Mouse (Mus musculus): Measurements from ENCODE around the gene Aph1a. TPM values are rescaled to one million over a fixed set of nuclear protein-coding genes. Genes with fewer than 3 reads are reported as not detected.
"Not testable (repeated sequence)": the region's sequence is repeated elsewhere in the genome, so short reads cannot be mapped to it uniquely, and the experiment has no call there.

The Aph1a gene
- polyA plus RNA-seq, 1 experiment from 2014 or later: 40.8 TPM

DNA sequence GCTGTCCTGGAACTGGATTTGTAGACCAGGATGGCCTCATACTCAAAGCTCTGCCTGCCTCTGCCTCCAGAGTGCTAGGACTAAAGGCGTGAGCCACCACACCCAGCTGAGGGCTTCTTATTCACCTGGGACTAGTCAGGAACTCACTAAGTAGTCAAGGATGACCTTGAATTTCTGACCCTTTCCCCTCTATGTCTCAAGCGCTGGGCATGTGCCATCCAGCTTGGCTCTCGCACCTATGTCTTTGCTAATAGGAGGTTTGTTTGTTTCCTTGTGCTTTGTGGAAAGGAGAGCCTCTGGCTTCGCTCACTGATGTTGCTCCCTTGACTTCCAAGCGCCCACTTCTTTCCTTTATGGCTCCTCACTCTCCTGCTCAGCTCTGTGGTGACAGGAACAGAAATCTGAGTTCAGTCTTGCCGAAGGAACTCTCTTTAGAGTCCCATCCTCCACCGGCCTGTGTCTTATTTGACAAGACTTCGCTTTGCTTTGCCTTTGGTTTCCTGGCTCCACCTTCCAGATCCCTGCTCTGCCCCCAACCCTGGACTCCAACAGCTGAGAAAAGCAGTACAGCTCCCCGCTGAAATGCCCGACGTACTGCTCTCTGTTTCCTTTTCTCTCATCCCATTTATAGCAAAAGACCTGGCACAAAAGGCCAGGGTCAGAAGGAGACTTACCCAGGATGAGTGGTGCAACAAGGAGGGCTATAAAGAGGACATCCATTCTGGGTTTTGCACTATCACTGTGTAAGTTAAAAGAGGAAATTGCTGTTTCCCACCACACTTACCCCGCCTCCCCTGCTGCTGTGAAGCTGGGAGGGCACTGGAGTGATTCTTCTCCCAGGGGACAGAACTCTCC lies 2.3 kb upstream of the Aph1a start, which contains the start of gene BC028528:
Gene BC028528, minus strand, starts transcription at position 795 of the 855 bp plus-strand sequence.
- no peak for ATAC-seq (replicated peaks; ENCODE audit: low FRiP score)
- WGBS: 17% methylated on average over 12 of the region's 12 CpGs
- peak within 1 kb of the TSS; percentile 14; the same call in 1 of the 2 replicates for H3K9ac ChIP-seq

DNA sequence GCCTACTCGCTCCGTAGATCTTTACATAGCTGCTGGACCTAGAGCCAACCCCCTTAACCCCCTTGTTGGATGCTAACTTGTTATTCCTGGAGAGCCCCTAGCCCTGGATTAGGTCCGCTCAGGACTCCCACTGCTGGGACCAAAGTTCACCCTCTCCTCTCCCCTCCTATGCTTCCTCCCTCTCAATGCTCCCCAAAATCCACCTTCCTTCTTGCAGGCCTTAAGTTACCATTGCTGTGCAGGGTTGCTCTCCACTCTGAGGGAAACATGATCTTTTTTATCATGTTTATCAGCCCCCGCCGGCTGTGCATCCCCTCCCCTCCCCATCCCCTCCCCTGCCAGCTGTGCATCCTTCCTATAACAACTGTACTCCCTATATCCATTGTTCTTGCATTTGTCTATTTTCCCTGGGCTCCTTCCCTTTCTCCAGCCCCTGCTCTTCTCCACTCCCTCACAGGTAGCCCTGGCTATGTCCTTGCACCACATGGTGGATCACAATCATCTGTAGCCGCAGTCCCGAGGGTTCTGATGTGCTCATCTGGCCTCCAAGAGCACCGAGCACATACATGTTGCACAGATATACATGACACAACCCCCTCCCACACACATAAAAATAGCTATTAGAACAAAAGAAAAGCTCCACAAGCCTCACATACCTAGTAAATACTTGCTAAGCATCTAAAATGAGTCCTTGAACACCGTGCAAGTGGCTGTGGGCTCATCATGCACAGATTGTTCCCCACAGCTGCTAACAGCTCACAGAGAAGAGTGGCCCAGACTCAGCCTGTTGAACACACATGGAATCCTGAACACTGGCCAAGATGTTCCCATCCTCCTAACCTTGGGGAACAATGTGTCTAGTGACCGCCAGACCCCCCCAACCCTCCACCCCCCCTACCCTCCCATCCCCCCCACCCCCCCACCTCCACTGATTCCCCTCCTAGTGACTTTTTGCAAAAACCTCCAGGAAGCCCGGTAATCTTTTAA lies 1.4 kb upstream of the Aph1a start:
- Histone ChIP-seq H3K9me3 (replicated peaks) (no peaks in the 10 kb centered on the region), H3K4me2 (peak overlapping the region; percentile 52), H3K36me3 (peaks cover 7% of the 10 kb centered on the region), H3K27ac (peak overlapping the region; percentile 93), H3K4me1 (peaks cover 47% of the 10 kb centered on the region), H3K9ac (peak overlapping the region; percentile 11; the same call in 1 of the 2 replicates), H3K4me3 (replicated peaks) (peak overlapping the region; percentile 40), H3K27me3 (no peaks in the 10 kb centered on the region)
- WGBS: 19% methylated on average over 11 of the region's 11 CpGs
- ATAC-seq (replicated peaks; ENCODE audit: low FRiP score): peak; percentile 9; the same call in 1 of the 2 replicates

More for the DNA sequence above, 2.3 kb upstream of the Aph1a start, which contains the start of gene BC028528:
- Histone ChIP-seq H3K27ac (peak within 1 kb of the TSS; percentile 93), H3K4me1 (peaks cover 54% of the 10 kb centered on the region), H3K4me2 (peak within 1 kb of the TSS; percentile 52), H3K9me3 (replicated peaks) (no peaks in the 10 kb centered on the region), H3K27me3 (no peaks in the 10 kb centered on the region), H3K4me3 (replicated peaks) (peak within 1 kb of the TSS; percentile 40), H3K36me3 (peaks cover 15% of the 10 kb centered on the region)

DNA sequence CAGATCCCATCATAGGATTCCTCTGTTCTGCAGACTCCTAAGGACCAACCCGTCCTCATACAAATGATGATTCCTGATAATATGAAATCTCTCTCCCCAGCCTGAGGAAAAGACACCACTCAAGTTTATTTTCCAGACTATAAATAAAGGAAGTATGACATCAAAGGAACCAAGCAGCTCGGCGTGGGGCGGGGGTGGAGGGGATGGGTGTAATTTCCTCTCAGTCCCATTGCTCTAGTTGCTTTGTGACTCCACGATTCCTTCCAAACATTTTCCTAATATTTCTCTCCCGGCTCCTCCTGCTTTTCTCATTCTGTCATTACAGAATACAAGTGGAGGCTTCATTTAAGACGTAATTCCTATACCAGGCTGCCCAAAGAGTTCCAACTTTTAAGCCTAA lies 643 bp upstream of the Aph1a start:
- H3K36me3 ChIP-seq: peaks cover 14% of the 10 kb centered on the region
- H3K27ac ChIP-seq: peak overlapping the region; percentile 93
- no peaks in the 10 kb centered on the region for H3K27me3 ChIP-seq
- H3K4me1 ChIP-seq: peaks cover 39% of the 10 kb centered on the region
- H3K4me3 ChIP-seq (replicated peaks): peak overlapping the region; percentile 73
- 8% methylated on average over 7 of the region's 7 CpGs for WGBS
- no peaks in the 10 kb centered on the region for H3K9me3 ChIP-seq (replicated peaks)
- H3K9ac ChIP-seq: 0 out of 2 replicates have a peak overlapping the region, but pooled peaks have one; percentile 6
- H3K4me2 ChIP-seq: peak overlapping the region; percentile 72
- ATAC-seq (replicated peaks; ENCODE audit: low FRiP score): no peak

DNA sequence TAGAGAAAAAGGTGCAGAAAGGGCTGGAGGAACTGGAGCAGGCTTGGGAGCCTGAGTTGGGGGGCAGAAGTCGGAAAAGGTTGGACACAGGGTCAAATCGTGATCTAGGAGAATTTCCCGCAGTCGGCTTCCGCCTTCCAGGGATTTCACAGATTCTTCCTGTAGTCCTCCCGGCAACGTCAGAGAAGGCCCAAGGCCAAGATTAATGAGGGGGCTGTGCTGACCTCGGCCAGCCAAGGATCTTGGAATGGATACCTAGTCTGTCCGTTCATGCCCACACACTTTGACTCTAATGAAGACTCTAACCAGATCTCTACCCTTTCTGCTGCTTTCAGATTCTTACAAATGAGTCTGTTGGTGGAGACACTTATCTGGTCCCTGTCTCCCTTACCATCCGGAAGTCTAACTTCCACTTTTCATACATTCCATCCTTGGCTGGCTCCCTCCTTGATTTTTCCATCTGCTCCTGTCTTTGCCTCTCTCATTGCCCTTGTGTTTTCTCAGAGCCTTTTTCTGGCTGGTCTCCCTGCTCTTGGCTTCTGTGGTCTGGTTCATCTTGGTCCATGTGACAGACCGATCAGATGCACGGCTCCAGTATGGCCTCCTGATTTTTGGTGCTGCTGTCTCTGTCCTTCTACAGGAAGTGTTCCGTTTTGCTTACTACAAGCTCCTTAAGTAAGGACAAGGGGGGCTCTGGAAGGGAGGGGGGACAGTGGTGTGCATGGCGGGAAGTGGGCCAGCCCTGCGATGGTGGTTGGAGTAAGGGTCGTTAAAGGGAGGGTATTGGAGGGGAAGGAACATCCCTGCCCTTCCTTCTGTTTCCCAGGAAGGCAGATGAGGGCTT lies 770 bp downstream of the Aph1a start:
- H3K27me3 ChIP-seq: no peaks in the 10 kb centered on the region
- H3K9me3 ChIP-seq (replicated peaks): no peaks in the 10 kb centered on the region
- peak overlapping the region; percentile 93 for H3K27ac ChIP-seq
- 4% methylated on average over 16 of the region's 16 CpGs for WGBS
- peak overlapping the region; percentile 72 for H3K4me2 ChIP-seq
- peaks cover 48% of the 10 kb centered on the region for H3K4me1 ChIP-seq
- H3K4me3 ChIP-seq (replicated peaks): peak overlapping the region; percentile 73
- H3K36me3 ChIP-seq: peaks cover 18% of the 10 kb centered on the region
- H3K9ac ChIP-seq: peak overlapping the region; percentile 69
- peak; percentile 23; the same call in 1 of the 2 replicates for ATAC-seq (replicated peaks; ENCODE audit: low FRiP score)

DNA sequence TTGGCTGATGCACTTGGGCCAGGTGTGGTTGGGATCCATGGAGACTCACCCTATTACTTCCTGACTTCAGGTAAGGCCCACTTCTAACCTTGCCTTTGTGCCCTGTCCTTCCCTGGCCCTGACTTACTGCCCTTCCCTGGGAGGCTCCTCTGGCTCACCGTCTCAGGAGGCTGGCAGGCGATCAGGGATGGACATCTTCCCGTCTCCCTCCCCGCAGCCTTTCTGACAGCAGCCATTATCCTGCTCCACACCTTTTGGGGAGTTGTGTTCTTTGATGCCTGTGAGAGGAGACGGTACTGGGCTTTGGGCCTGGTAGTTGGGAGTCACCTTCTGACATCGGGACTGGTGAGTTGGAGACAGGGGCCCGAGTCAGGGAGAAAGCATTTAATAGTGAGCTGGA lies 1.7 kb downstream of the Aph1a start:
- H3K4me2 ChIP-seq: peak overlapping the region; percentile 72; the same call in 1 of the 2 replicates
- not testable (repeated sequence) for H3K9me3 ChIP-seq (replicated peaks); ATAC-seq (replicated peaks; ENCODE audit: low FRiP score); H3K27ac ChIP-seq; H3K9ac ChIP-seq; H3K27me3 ChIP-seq
- 0 out of 2 replicates have a peak overlapping the region, but pooled peaks have one; percentile 73 for H3K4me3 ChIP-seq (replicated peaks)
- 81% methylated on average over 7 of the region's 7 CpGs for WGBS
- peaks cover 52% of the 10 kb centered on the region for H3K4me1 ChIP-seq
- peaks cover 18% of the 10 kb centered on the region for H3K36me3 ChIP-seq

DNA sequence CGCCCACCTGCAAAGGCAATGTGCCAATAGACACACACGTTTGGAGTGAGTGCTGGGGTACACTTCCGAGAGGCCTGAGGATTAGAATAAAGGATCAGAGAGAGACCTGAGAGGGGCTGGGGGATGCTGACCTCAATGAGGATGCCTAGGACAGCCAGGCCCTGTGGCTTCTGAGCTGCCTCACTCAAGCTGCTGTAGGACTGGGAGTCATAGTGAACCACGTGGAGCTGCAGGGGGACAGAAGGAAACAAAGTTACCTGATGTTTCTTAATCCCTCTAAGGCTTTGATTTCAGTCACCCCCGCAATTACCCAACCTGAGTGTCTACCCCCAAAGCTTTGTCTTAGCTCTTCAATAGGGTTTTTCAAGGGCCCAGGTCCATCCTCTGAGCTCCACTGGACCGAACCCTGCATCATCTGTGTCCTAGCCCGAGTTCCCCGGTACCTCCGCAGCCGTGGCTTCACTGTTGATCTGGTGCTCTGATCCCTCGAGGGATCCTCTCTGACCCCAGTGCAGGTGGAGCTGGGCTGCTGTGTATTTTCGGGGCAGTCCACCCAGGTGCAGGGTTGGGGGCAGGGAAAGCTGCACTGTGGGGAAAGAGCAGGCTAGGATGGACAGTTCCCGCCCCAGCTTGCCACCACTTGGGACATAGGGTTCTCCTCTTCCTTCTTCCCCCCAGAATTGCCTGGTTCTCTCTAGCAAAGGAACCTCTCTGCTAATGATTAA lies 6.2 kb downstream of the Aph1a start:
- peaks cover 58% of the 10 kb centered on the region for H3K4me1 ChIP-seq
- H3K36me3 ChIP-seq: peaks cover 18% of the 10 kb centered on the region
- H3K9me3 ChIP-seq (replicated peaks): no peaks in the 10 kb centered on the region
- 74% methylated on average over 13 of the region's 13 CpGs for WGBS
- 0 out of 2 replicates have a peak overlapping the region, but pooled peaks have one; percentile 6 for H3K27ac ChIP-seq
- ATAC-seq (replicated peaks; ENCODE audit: low FRiP score): no peak
- H3K4me3 ChIP-seq (replicated peaks): no peak overlapping the region
- no peak overlapping the region for H3K9ac ChIP-seq
- H3K4me2 ChIP-seq: no peak overlapping the region
- peaks cover 8% of the 10 kb centered on the region; the same call in 1 of the 2 replicates for H3K27me3 ChIP-seq

DNA sequence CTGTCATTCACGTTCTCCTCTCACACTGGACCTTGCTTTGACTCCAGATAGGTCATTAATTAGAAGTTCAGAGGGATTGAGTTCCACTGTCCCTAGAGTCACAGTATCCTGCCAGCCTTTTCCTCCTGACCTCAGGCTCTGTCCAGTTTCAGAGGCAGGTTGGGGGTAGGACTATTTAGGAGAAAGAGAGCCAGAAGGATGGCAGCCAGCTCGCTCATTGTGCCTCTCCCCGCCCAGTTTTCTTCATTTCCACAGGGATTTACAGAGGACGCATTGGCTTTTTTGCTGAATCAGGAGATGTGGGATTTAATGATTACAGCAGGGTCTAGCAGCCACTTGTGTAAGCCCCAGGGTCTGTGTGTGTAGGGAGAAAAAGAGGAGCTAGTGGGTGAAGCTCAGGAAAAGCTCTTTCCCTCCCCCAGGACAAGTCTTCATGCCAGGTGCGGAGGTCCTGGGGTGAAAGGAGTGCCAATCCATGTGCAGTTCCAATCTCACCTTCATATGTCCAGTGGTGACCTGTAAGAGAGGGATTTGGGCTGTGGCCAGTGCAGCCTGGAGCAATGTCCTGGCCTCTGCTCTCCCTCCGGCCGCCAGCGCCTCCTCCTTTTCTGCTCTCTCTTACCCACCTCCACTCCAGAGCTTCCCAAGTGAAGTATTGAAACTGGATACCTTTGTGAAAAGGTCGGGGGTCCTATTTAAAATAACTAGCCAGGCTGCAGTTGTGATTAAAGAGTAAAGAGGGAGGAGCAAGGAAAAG lies 8.0 kb downstream of the Aph1a start:
- no peak for ATAC-seq (replicated peaks; ENCODE audit: low FRiP score)
- Histone ChIP-seq H3K9ac (no peak overlapping the region; the same call in 1 of the 2 replicates), H3K4me2 (peak overlapping the region; percentile 76), H3K4me3 (replicated peaks) (no peak overlapping the region), H3K9me3 (replicated peaks) (no peaks in the 10 kb centered on the region), H3K36me3 (peaks cover 12% of the 10 kb centered on the region; the same call in 1 of the 2 replicates), H3K27ac (peak overlapping the region; percentile 65), H3K27me3 (peaks cover 12% of the 10 kb centered on the region; the same call in 1 of the 2 replicates), H3K4me1 (peaks cover 71% of the 10 kb centered on the region)
- WGBS: 35% methylated on average over 9 of the region's 9 CpGs

DNA sequence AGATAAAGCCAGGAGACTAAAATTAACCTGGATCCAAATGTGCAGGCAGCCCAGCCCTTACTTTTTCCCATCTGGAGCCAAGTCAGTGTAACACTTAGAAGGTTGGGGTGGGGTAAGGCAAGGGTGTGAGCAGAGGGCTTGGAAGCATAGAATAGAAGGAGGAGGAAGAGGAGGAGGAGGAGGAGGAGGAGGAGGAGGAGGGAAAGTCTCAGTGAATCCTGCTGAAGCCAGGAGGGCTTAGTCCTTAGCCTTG lies 8.5 kb downstream of the Aph1a start:
- no peak overlapping the region for H3K9ac ChIP-seq
- H3K36me3 ChIP-seq: peaks cover 12% of the 10 kb centered on the region; the same call in 1 of the 2 replicates
- ATAC-seq (replicated peaks; ENCODE audit: low FRiP score): no peak
- no peak overlapping the region for H3K4me3 ChIP-seq (replicated peaks)
- peak overlapping the region; percentile 72 for H3K27ac ChIP-seq
- peak overlapping the region; percentile 76 for H3K4me2 ChIP-seq
- H3K9me3 ChIP-seq (replicated peaks): no peaks in the 10 kb centered on the region
- H3K27me3 ChIP-seq: peaks cover 12% of the 10 kb centered on the region; the same call in 1 of the 2 replicates
- peaks cover 76% of the 10 kb centered on the region for H3K4me1 ChIP-seq

DNA sequence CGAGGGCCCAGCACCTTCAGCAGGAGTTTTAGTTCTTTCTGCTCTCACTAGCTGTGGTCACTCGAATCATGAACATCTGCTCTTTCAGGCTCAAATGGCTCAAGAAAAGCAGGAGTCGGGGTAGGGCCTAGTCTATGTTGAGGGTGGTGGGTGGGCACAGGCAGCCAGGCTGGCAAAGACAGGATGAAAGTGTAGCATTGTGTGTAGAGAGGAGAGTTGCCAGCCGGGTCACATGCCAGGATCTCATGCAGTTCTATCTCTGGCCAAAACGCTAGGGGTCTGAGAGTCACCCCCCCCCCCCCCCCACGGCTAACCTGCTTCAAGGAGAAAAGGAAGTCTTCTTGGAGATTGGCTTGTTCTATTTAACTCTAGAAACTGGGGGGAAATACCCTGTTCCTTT lies 8.9 kb downstream of the Aph1a start:
- Histone ChIP-seq H3K9me3 (replicated peaks) (no peaks in the 10 kb centered on the region), H3K27ac (peak overlapping the region; percentile 72), H3K36me3 (peaks cover 9% of the 10 kb centered on the region; the same call in 1 of the 2 replicates), H3K9ac (no peak overlapping the region), H3K4me1 (peaks cover 77% of the 10 kb centered on the region), H3K4me3 (replicated peaks) (no peak overlapping the region), H3K4me2 (peak overlapping the region; percentile 76), H3K27me3 (peaks cover 12% of the 10 kb centered on the region)
- 21% methylated on average over 6 of the region's 6 CpGs for WGBS
- ATAC-seq (replicated peaks; ENCODE audit: low FRiP score): no peak

Data from kidney, embryonic 15.5 days (tissue).